Mouse (Mus musculus) hindbrain, embryonic 13.5 days (tissue): Measurements from ENCODE around the gene Irf2. TPM values are rescaled to one million over a fixed set of nuclear protein-coding genes. Genes with fewer than 3 reads are reported as not detected.

Experiments used
- ATAC-seq: fragments of 200-750 bp; cut with Nextera tagmentation; 2 replicates; pipeline ENCODE4 v1.8.0; 2017; ENCODE audit warnings: moderate TSS enrichment; ENCODE audit not compliant: low FRiP score
- H3K27ac ChIP-seq: fragments of 300-500 bp; sonication (generic); 2 replicates; pipeline ENCODE4 v1.5.1; 2015; ENCODE audit warnings: inconsistent platforms, mild to moderate bottlenecking, moderate library complexity
- H3K27me3 ChIP-seq: fragments of 300-500 bp; sonication (generic); 2 replicates; pipeline ENCODE4 v1.6.1; 2015; ENCODE audit warnings: mild to moderate bottlenecking, inconsistent platforms
- H3K36me3 ChIP-seq: fragments of 300-500 bp; sonication (generic); 2 replicates; pipeline ENCODE4 v1.6.1; 2015; ENCODE audit warnings: mild to moderate bottlenecking, inconsistent platforms
- H3K4me1 ChIP-seq: fragments of 300-500 bp; sonication (generic); replicated peaks from 2 replicates; pipeline ENCODE4 v1.6.1; 2015; ENCODE audit warnings: inconsistent platforms
- H3K4me2 ChIP-seq: fragments of 300-500 bp; sonication (generic); 2 replicates; pipeline ENCODE4 v1.6.1; 2015; ENCODE audit warnings: inconsistent platforms, mild to moderate bottlenecking, moderate library complexity
- H3K4me3 ChIP-seq: fragments of 300-500 bp; sonication (generic); 2 replicates; pipeline ENCODE4 v1.5.1; 2015; ENCODE audit warnings: mild to moderate bottlenecking, inconsistent platforms
- H3K9ac ChIP-seq: fragments of 300-500 bp; sonication (generic); 2 replicates; pipeline ENCODE4 v1.6.1; 2015; ENCODE audit warnings: mild to moderate bottlenecking, inconsistent platforms
- H3K9me3 ChIP-seq: fragments of 300-500 bp; sonication (generic); 2 replicates; pipeline ENCODE4 v1.6.1; 2016; ENCODE audit warnings: inconsistent platforms
- WGBS: fragments of 180-500 bp; shearing (Covaris S2); methylation state at CpG from one replicate; pipeline ENCODE4 v1.1.7; 2015; 5-methylcytosine and 5-hydroxymethylcytosine counted together
- polyA plus RNA-seq: library from polyadenylated mRNA; unstranded; fragments of >200 nt; fragmentation: Nextera tagmentation; extraction: Ambion mirVana; gene quantifications from 2 replicates; pipeline ENCODE4 v1.2.1, GENCODE M21; 2015

The Irf2 gene
- polyA plus RNA-seq, 1 experiment from 2014 or later, result 9.3 TPM

DNA sequence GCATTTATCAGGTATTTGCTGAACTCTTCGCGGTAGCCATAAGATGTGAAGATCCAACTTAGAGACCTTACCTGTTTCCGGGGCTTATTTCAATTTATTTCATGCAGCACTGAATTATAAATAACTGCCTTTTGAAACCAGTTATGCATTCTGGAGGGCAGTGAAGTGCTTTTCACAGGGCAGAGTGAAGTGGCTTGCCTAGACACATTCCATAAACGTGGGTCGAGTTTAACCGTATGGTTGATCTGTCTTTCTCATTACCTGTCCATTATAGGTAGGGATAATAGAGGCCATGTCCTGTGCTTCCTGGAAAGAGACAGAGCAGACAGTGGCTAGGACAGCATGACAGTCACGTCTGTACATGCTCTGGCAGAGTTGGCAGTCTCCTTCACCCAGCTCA lies 20.0 kb downstream of the Irf2 start:
- Histone ChIP-seq H3K36me3 (peaks cover 2% of the 10 kb centered on the region; the same call in 1 of the 2 replicates), H3K9ac (no peak overlapping the region), H3K4me3 (no peak overlapping the region), H3K4me1 (no peaks in the 10 kb centered on the region; the same call in 1 of the 2 replicates), H3K27me3 (no peaks in the 10 kb centered on the region), H3K27ac (no peak overlapping the region), H3K9me3 (no peaks in the 10 kb centered on the region), H3K4me2 (no peak overlapping the region)
- WGBS, result 97% methylated on average over 7 of the region's 7 CpGs
- no peak for ATAC-seq

- Histone ChIP-seq H3K4me3 (no peak overlapping the region), H3K9ac (no peak overlapping the region), H3K27ac (no peak overlapping the region), H3K4me1 (no peaks in the 10 kb centered on the region; the same call in 1 of the 2 replicates), H3K27me3 (no peaks in the 10 kb centered on the region), H3K4me2 (no peak overlapping the region), H3K36me3 (peaks cover 2% of the 10 kb centered on the region; the same call in 1 of the 2 replicates), H3K9me3 (no peaks in the 10 kb centered on the region)
- 94% methylated on average over 7 of the region's 7 CpGs for WGBS
- ATAC-seq, result no peak
These were observed 21.2 kb downstream of the Irf2 start for GRCm38 (mm10) chr8:46760701-46761100.

GRCm38 (mm10) chr8:46761454-46761853 lies 21.9 kb downstream of the Irf2 start:
- Histone ChIP-seq H3K9ac (no peak overlapping the region), H3K4me3 (no peak overlapping the region), H3K4me1 (no peaks in the 10 kb centered on the region; the same call in 1 of the 2 replicates), H3K4me2 (no peak overlapping the region), H3K27ac (no peak overlapping the region), H3K36me3 (peaks cover 2% of the 10 kb centered on the region; the same call in 1 of the 2 replicates), H3K27me3 (no peaks in the 10 kb centered on the region), H3K9me3 (no peaks in the 10 kb centered on the region)
- WGBS, result 86% methylated on average over 6 of the region's 6 CpGs
- no peak for ATAC-seq

DNA sequence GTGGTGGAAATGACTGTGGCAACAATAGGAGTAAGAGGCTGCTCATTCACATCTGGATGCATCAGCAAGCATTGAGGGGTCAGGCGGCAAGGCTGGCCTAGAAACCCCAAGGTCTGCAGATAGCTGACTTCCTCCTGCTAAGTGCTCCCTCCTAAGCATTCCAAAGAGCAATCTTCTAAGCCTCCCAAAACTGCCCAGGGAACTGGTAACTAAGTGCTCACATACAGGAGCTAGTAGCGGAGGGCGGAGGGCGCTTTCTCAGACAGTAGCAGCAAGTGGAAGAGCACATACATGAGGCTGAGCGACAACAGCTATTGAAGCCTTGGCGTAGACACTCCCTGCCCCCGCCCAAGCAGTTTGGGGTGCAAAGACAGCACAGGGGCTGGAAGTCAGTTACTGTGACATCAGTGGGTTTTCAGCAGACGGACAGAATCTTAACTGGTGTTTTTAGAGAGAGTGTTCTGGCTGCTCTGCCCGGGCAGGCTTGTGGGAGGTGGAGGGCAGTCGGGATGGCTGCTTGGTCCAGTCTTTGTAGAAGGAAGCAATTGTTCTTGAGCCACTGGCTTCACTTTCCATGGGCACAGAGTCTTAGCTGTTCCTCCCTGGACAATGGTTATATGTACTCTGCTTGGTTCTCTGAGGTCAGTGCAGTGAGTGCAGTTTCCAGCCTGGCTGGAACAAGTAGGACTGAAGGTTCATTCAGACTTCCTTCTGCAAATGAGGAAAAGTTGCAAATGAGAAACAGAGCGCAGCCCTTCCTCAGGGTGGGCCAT lies 30.1 kb downstream of the Irf2 start:
- H3K9ac ChIP-seq, result no peak overlapping the region
- H3K4me3 ChIP-seq, result no peak overlapping the region
- WGBS, result 44% methylated on average over 11 of the region's 11 CpGs
- H3K36me3 ChIP-seq, result 0 out of 2 replicates have a peak, but pooled peaks cover 3% of the 10 kb centered on the region
- peaks cover 31% of the 10 kb centered on the region for H3K4me1 ChIP-seq
- H3K4me2 ChIP-seq, result no peak overlapping the region
- H3K9me3 ChIP-seq, result no peaks in the 10 kb centered on the region
- H3K27ac ChIP-seq, result peak overlapping the region; percentile 35; the same call in 1 of the 2 replicates
- no peaks in the 10 kb centered on the region for H3K27me3 ChIP-seq
- ATAC-seq, result peak; percentile 66

GRCm38 (mm10) chr8:46770905-46771516 lies 31.5 kb downstream of the Irf2 start:
- H3K9ac ChIP-seq, result no peak overlapping the region
- H3K27me3 ChIP-seq, result no peaks in the 10 kb centered on the region
- H3K4me2 ChIP-seq, result no peak overlapping the region
- H3K4me3 ChIP-seq, result no peak overlapping the region
- H3K27ac ChIP-seq, result no peak overlapping the region
- H3K4me1 ChIP-seq, result peaks cover 31% of the 10 kb centered on the region
- ATAC-seq, result no peak
- 19% methylated on average over 7 of the region's 7 CpGs for WGBS
- H3K36me3 ChIP-seq, result 0 out of 2 replicates have a peak, but pooled peaks cover 3% of the 10 kb centered on the region
- H3K9me3 ChIP-seq, result no peaks in the 10 kb centered on the region

DNA sequence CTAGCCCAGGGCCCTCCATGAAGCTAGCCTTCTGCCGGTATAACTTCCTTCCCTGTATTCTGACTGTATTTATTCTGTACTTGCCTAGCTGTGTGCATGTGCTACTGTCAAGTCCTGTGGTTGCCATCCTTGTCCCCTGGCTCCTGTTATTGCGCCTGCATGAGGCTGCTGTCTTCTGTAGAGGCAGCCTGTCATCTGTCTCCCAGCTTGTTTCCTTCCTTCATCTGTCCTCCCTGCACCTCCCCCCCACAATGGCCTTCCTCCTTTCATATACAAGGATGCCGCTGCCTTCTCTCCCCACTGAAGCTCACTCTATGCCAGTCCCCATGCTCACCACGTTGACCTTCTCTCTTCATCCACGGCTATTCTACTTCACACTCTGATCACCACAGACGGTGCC lies 33.3 kb downstream of the Irf2 start:
- peaks cover 31% of the 10 kb centered on the region for H3K4me1 ChIP-seq
- H3K4me3 ChIP-seq, result no peak overlapping the region
- H3K27me3 ChIP-seq, result no peaks in the 10 kb centered on the region
- ATAC-seq, result no peak
- H3K36me3 ChIP-seq, result 0 out of 2 replicates have a peak, but pooled peaks cover 3% of the 10 kb centered on the region
- no peak overlapping the region for H3K27ac ChIP-seq
- H3K9ac ChIP-seq, result no peak overlapping the region
- WGBS, result 83% methylated on average over 6 of the region's 6 CpGs
- H3K9me3 ChIP-seq, result no peaks in the 10 kb centered on the region
- H3K4me2 ChIP-seq, result no peak overlapping the region

DNA sequence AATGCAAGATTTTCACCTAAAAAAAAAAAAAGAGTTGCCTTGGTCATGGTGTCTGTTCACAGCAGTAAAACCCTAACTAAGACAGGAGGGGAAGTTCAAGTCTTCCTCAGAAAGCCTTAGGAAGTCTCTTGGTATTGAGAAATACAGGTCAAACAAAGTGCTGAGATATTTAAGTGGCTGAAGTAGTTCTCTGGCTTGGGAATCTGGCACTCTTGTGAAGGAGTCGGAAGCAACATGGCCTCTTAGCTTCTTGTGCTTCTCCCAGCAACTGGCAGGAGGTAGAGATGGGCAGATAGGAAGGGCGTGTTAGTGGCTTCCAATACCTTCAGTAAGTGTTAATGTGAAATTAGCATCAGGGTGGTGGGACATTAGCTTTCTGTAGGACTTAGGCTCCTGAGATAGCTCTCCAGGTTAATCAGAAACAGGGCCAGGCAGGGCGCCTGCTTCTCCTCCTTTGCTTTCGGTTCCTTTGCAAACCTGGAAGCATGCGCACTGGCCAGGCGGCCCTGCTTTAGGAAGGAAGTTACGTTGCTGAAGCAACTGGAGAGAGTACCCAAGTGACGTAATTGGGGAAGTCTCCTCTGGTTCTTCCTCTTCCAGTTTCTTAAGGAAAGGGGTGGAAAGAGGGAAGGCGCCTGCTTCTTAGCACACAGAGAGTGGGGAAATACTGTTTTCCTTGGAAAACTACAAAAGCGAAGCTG lies 38.4 kb downstream of the Irf2 start:
- Histone ChIP-seq H3K36me3 (0 out of 2 replicates have a peak, but pooled peaks cover 3% of the 10 kb centered on the region), H3K27me3 (no peaks in the 10 kb centered on the region), H3K9ac (no peak overlapping the region), H3K9me3 (no peaks in the 10 kb centered on the region), H3K27ac (no peak overlapping the region), H3K4me1 (no peaks in the 10 kb centered on the region), H3K4me3 (no peak overlapping the region), H3K4me2 (no peak overlapping the region)
- WGBS, result 95% methylated on average over 10 of the region's 10 CpGs
- no peak for ATAC-seq

DNA sequence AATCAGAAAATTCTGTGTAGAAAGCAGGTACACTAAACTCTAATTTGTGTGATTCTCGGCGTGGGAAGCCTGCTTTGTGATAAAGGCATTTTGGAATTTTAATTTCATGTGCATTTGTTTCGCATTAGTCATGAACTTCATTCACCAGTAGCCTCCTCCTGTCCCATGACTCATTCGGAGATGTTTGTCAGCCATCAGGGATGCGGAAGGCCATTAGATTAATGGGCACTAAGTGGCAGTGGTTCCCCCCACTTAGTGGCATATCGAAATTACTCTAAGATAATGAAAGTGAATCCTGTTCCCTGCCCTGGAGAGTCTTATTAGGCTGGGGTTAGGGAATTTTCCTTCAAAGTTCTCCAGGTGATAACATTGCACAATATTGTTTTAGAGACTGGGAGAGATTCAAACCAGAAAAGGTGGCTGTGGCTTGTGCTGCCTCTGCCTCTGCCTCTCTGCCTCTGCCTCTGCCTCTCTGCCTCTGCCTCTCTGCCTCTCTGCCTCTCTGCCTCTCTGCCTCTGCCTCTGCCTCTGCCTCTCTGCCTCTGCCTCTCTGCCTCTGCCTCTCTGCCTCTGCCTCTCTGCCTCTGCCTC lies 41.6 kb downstream of the Irf2 start:
- H3K36me3 ChIP-seq, result no peaks in the 10 kb centered on the region
- H3K9me3 ChIP-seq, result no peaks in the 10 kb centered on the region
- H3K4me2 ChIP-seq, result no peak overlapping the region
- H3K9ac ChIP-seq, result no peak overlapping the region
- no peak for ATAC-seq
- 75% methylated on average over 6 of the region's 6 CpGs for WGBS
- no peaks in the 10 kb centered on the region for H3K27me3 ChIP-seq
- H3K27ac ChIP-seq, result no peak overlapping the region
- H3K4me3 ChIP-seq, result no peak overlapping the region
- H3K4me1 ChIP-seq, result no peaks in the 10 kb centered on the region

DNA sequence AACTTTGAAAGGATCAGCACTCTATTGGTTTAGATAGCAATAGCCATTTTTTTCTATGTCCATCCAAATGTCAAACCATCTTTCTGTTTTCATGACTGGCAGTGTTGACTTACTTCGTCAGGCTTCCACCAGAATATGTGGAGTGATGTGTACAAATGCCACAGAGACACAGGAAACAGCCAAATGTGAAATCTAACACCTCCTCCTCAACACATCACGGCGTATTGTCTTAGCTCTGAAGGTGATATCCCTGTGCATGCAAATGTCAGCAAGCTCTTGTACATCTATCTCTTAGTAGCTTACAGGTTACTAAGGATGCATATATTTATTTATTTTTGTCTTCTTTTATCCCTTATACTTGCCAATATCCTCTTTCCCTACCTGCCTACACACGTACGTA lies 42.7 kb downstream of the Irf2 start:
- H3K9ac ChIP-seq, result no peak overlapping the region
- no peaks in the 10 kb centered on the region for H3K36me3 ChIP-seq
- WGBS, result over 99% methylated on average over 5 of the region's 5 CpGs
- no peak overlapping the region for H3K4me2 ChIP-seq
- no peaks in the 10 kb centered on the region for H3K4me1 ChIP-seq
- no peaks in the 10 kb centered on the region for H3K9me3 ChIP-seq
- no peak for ATAC-seq
- no peak overlapping the region for H3K4me3 ChIP-seq
- H3K27me3 ChIP-seq, result no peaks in the 10 kb centered on the region
- H3K27ac ChIP-seq, result no peak overlapping the region

GRCm38 (mm10) chr8:46785070-46785469 lies 45.5 kb downstream of the Irf2 start:
- WGBS, result 61% methylated on average over 2 of the region's 2 CpGs
- Histone ChIP-seq H3K4me3 (no peak overlapping the region), H3K9ac (no peak overlapping the region), H3K36me3 (no peaks in the 10 kb centered on the region), H3K27me3 (no peaks in the 10 kb centered on the region), H3K4me1 (no peaks in the 10 kb centered on the region), H3K27ac (no peak overlapping the region), H3K9me3 (no peaks in the 10 kb centered on the region), H3K4me2 (no peak overlapping the region)
- no peak for ATAC-seq

- H3K4me3 ChIP-seq, result no peak overlapping the region
- no peak overlapping the region for H3K4me2 ChIP-seq
- H3K27ac ChIP-seq, result no peak overlapping the region
- H3K9ac ChIP-seq, result no peak overlapping the region
- H3K36me3 ChIP-seq, result no peaks in the 10 kb centered on the region
- no peaks in the 10 kb centered on the region for H3K4me1 ChIP-seq
- no peaks in the 10 kb centered on the region for H3K9me3 ChIP-seq
- WGBS, result 89% methylated on average over 6 of the region's 6 CpGs
- ATAC-seq, result no peak
- H3K27me3 ChIP-seq, result no peaks in the 10 kb centered on the region
These were observed 46.4 kb downstream of the Irf2 start for GRCm38 (mm10) chr8:46785926-46786325.
